Mouse (Mus musculus) lung, postnatal 0 days (tissue): Measurements from ENCODE around the gene Apba1.

ENCODE experiments used
- CTCF ChIP-seq: IDR thresholded peaks from 2 replicates; pipeline ENCODE4 v1.5.1; 2016; ENCODE audit warnings: antibody characterized with exemption, mild to moderate bottlenecking
- EP300 ChIP-seq: IDR thresholded peaks from 2 replicates; pipeline ENCODE4 v1.6.1; 2016; ENCODE audit warnings: antibody characterized with exemption, mild to moderate bottlenecking, control low read depth

DNA sequence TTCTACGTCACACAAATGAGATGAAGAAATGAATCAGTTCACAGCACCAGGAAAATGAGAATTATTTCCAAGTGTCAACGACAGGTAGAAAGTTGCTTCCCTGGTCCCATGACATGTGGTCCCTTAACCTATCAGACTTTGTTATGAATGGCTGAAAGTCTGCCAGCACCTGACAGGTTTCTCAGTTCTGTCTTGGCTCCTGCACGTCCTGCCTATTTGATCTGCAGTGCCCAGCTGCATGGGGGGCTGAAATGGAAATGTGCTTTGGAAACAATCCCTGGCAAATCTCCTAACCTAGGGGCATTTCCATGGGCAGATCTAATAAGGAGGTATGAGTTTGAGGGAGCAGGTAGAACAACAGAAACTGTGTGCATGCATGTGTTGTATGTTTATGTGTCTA, 12.2 kb upstream of the Apba1 start:
- no peak for TF ChIP-seq CTCF
- TF ChIP-seq EP300: no peak
